Comparison of ENCODE assay signal across 8 mouse cellular contexts in genomic region chr17:88636587-88636986, GRCm38 (mm10). TPM values are rescaled to one million over a fixed set of nuclear protein-coding genes. Genes with fewer than 3 reads are reported as not detected.
DNase-seq lines count a peak whose midpoint lies in the region; ATAC-seq and TF ChIP-seq lines count a peak whose summit lies in the region.
"Had no signal": no experiment of that assay in that cellular context is flagged by ENCODE, and none has a peak within 500 bp of the region (broad histone marks: within the 10 kb centered on the region; RNA-seq: fewer than 3 reads in every experiment).

No protein-coding gene starts in this region.

- H3K4me2 ChIP-seq in kidney, embryonic 14.5 days (replicated peaks; ENCODE audit: low read depth, low read length) = no peak overlapping the region
- H3K4me2 ChIP-seq: limb, embryonic 13.5 days had no signal

- TF ChIP-seq EP300 in ES-Bruce4 (IDR thresholded peaks at IDR 0.05; ENCODE audit: insufficient read depth, low read depth, low read length) = no peak

- H3K4me1 ChIP-seq in kidney, embryonic 14.5 days (ENCODE audit: control insufficient read depth, insufficient read depth, low read length) = peaks cover 6% of the 10 kb centered on the region; the same call in 1 of the 2 replicates
- no peaks in the 10 kb centered on the region for H3K4me1 ChIP-seq in ES-Bruce4 (ENCODE audit: control insufficient read depth, insufficient read depth, low read length)
- H3K4me1 ChIP-seq in embryonic fibroblast, embryonic 13.5 days (ENCODE audit: control insufficient read depth, insufficient read depth, low read length) = 0 out of 2 replicates have a peak, but pooled peaks cover 8% of the 10 kb centered on the region

- no peak for ATAC-seq in kidney, embryonic 14.5 days (ENCODE audit: low FRiP score, low TSS enrichment)

- no peak for TF ChIP-seq POLR2A in ES-Bruce4 (IDR thresholded peaks at IDR 0.05; ENCODE audit: insufficient read depth, low read length)
- TF ChIP-seq POLR2A in embryonic fibroblast, embryonic 13.5 days (IDR thresholded peaks at IDR 0.05; ENCODE audit: low read depth, low read length) = no peak

- no peak overlapping the region for H3K27ac ChIP-seq in kidney, embryonic 14.5 days (ENCODE audit: low read depth, low read length)
- H3K27ac ChIP-seq in ES-Bruce4 (ENCODE audit: insufficient read depth, low read length) = no peak overlapping the region
- no peak overlapping the region for H3K27ac ChIP-seq in embryonic fibroblast, embryonic 13.5 days (ENCODE audit: insufficient read depth, low read length)
- H3K27ac ChIP-seq: limb, embryonic 13.5 days had no signal

- H3K4me3 ChIP-seq in kidney, embryonic 14.5 days (ENCODE audit: low read length) = no peak overlapping the region
- no peak overlapping the region for H3K4me3 ChIP-seq in ES-Bruce4 (ENCODE audit: low read depth, low read length)
- H3K4me3 ChIP-seq in embryonic fibroblast, embryonic 13.5 days (ENCODE audit: insufficient read depth, low read length) = no peak overlapping the region
- H3K4me3 ChIP-seq: limb, embryonic 13.5 days had no signal

- DNase-seq in kidney, adult 18-20 months = peak; percentile 20
- DNase-seq in ZHBTc4 (ENCODE audit: low read depth, low spot score) = peak; percentile 29
- no peak for DNase-seq in urinary bladder, adult 18-20 months (ENCODE audit: low spot score in 2 of 2)
- DNase-seq in spleen, postnatal 36 days (ENCODE audit: low spot score in 2 of 2) = no peak

- no peaks in the 10 kb centered on the region for H3K9me3 ChIP-seq in kidney, embryonic 14.5 days (ENCODE audit: control insufficient read depth, low read length)
- no peaks in the 10 kb centered on the region for H3K9me3 ChIP-seq in ES-Bruce4 (replicated peaks; ENCODE audit: control insufficient read depth, insufficient read depth, low read length, poor library complexity, severe bottlenecking)
- H3K9me3 ChIP-seq: limb, embryonic 13.5 days had no signal

- TF ChIP-seq CTCF in ES-Bruce4 (IDR thresholded peaks at IDR 0.05; ENCODE audit: low read depth, low read length) = peak; percentile 31
- peak; percentile 11; the same call in 1 of the 2 replicates for TF ChIP-seq CTCF in embryonic fibroblast, embryonic 13.5 days (IDR thresholded peaks at IDR 0.05; ENCODE audit: borderline replicate concordance, insufficient read depth, low read length)

- no peaks in the 10 kb centered on the region for H3K27me3 ChIP-seq in kidney, embryonic 14.5 days (ENCODE audit: control insufficient read depth, insufficient read depth, low read length)
- no peaks in the 10 kb centered on the region for H3K27me3 ChIP-seq in ES-Bruce4 (ENCODE audit: control insufficient read depth, insufficient read depth, low read length, poor library complexity, severe bottlenecking)
- H3K27me3 ChIP-seq: limb, embryonic 13.5 days had no signal

- WGBS in kidney, embryonic 14.5 days = 36% methylated on average over 12 of the region's 12 CpGs

- no peak overlapping the region for H3K9ac ChIP-seq in kidney, embryonic 14.5 days (ENCODE audit: low read depth, low read length)
- no peak overlapping the region for H3K9ac ChIP-seq in ES-Bruce4 (ENCODE audit: low read depth, poor library complexity, severe bottlenecking)
- H3K9ac ChIP-seq: limb, embryonic 13.5 days had no signal

- peaks cover 13% of the 10 kb centered on the region; the same call in 1 of the 2 replicates for H3K36me3 ChIP-seq in kidney, embryonic 14.5 days (ENCODE audit: control insufficient read depth, insufficient read depth, low read length)
- H3K36me3 ChIP-seq in ES-Bruce4 (ENCODE audit: control insufficient read depth, insufficient read depth, low read length, poor library complexity, severe bottlenecking) = peaks cover 2% of the 10 kb centered on the region; the same call in 1 of the 2 replicates

RNA-seq across cellular contexts. Expression of gene Gtf2a1l, which starts 31.9 kb away (rescaled TPM):
- not detected in 2 replicates for polyA plus RNA-seq in kidney, embryonic 14.5 days (2014; fragmentation: Nextera tagmentation; extraction: Ambion mirVana)
- polyA plus RNA-seq in ES-Bruce4 (2011; ENCODE audit: insufficient read depth, insufficient read length, low read depth, missing spikeins) = 0.68 and 0.82 TPM in 2 replicates
- not detected in 2 replicates for polyA plus RNA-seq in embryonic fibroblast, embryonic 13.5 days (2011; ENCODE audit: insufficient read length, low read depth, missing spikeins)
- polyA plus RNA-seq: limb, embryonic 13.5 days had no signal

RNA-seq across cellular contexts. Expression of gene Ston1, which starts 39.1 kb away (rescaled TPM):
- polyA plus RNA-seq in kidney, embryonic 14.5 days (2014; fragmentation: Nextera tagmentation; extraction: Ambion mirVana) = 7.8 and 11.5 TPM in 2 replicates
- polyA plus RNA-seq in ES-Bruce4 (2011; ENCODE audit: insufficient read depth, insufficient read length, low read depth, missing spikeins) = 30.3 and 30.7 TPM in 2 replicates
- polyA plus RNA-seq in embryonic fibroblast, embryonic 13.5 days (2011; ENCODE audit: insufficient read length, low read depth, missing spikeins) = 88.3 and 103 TPM in 2 replicates

Comparison
In these comparisons a context has a peak if more than half of its experiments do, and no peak if none do; other contexts are left out.
1. DNase-seq: peak in kidney, adult 18-20 months (single experiment) and ZHBTc4 (single experiment); none in urinary bladder, adult 18-20 months (0 of 2) and spleen, postnatal 36 days (0 of 2).